Mouse (Mus musculus) embryonic fibroblast, embryonic 13.5 days (primary cell): ENCODE results near the gene Gm28036. TPM values are rescaled to one million over a fixed set of nuclear protein-coding genes. Genes with fewer than 3 reads are reported as not detected.
"Not testable (repeated sequence)": the region's sequence is repeated elsewhere in the genome, so short reads cannot be mapped to it uniquely, and the experiment has no call there.

Source experiments
- H3K27ac ChIP-seq: 2 replicates; pipeline ENCODE4 v1.5.1; 2012; ENCODE audit warnings: low read length, control low read depth, inconsistent platforms; ENCODE audit not compliant: insufficient read depth
- H3K4me1 ChIP-seq: 2 replicates; pipeline ENCODE4 v1.6.1; 2011; ENCODE audit warnings: low read length; ENCODE audit not compliant: control insufficient read depth, insufficient read depth
- H3K4me3 ChIP-seq: 2 replicates; pipeline ENCODE4 v1.5.1; 2011; ENCODE audit warnings: mild to moderate bottlenecking, control low read depth, low read length; ENCODE audit not compliant: insufficient read depth
- CTCF ChIP-seq: IDR thresholded peaks from 2 replicates; pipeline ENCODE4 v1.5.1; 2011; ENCODE audit warnings: mild to moderate bottlenecking, control low read depth, low read length, moderate library complexity, borderline replicate concordance; ENCODE audit not compliant: insufficient read depth
- POLR2A ChIP-seq: IDR thresholded peaks from 2 replicates; pipeline ENCODE4 v1.6.1; 2011; ENCODE audit warnings: low read depth, mild to moderate bottlenecking, control low read depth, low read length, moderate library complexity
- polyA plus RNA-seq: library from polyadenylated mRNA; stranded (reverse); fragments of >200 nt; gene quantifications from 2 replicates; pipeline ENCODE4 v1.2.4, GENCODE M21; 2011; ENCODE audit warnings: low read depth; ENCODE audit not compliant: missing spikeins, insufficient read length

Gene Gm28036
- polyA plus RNA-seq, 1 experiment, result 29.0 TPM

GRCm38 (mm10) chr2:156135695-156136094, 8.8 kb upstream of the Gm28036 start:
- TF ChIP-seq CTCF (peak; percentile 26; the same call in 1 of the 2 replicates), POLR2A (no peak)
- no peak overlapping the region for H3K4me3 ChIP-seq
- no peaks in the 10 kb centered on the region for H3K4me1 ChIP-seq
- no peak overlapping the region for H3K27ac ChIP-seq

GRCm38 (mm10) chr2:156134161-156134560, 7.3 kb upstream of the Gm28036 start:
- no peaks in the 10 kb centered on the region for H3K4me1 ChIP-seq
- no peak overlapping the region for H3K4me3 ChIP-seq
- H3K27ac ChIP-seq, result no peak overlapping the region
- no peak for TF ChIP-seq POLR2A
- no peak for TF ChIP-seq CTCF

- peaks cover 4% of the 10 kb centered on the region for H3K4me1 ChIP-seq
- no peak overlapping the region for H3K4me3 ChIP-seq
- no peak overlapping the region for H3K27ac ChIP-seq
- TF ChIP-seq POLR2A, result no peak
- TF ChIP-seq CTCF, result no peak
These were observed 3.2 kb downstream of the Gm28036 start for GRCm38 (mm10) chr2:156123731-156124130.

- no peak overlapping the region for H3K27ac ChIP-seq
- no peak overlapping the region for H3K4me3 ChIP-seq
- TF ChIP-seq POLR2A, result no peak
- no peak for TF ChIP-seq CTCF
- H3K4me1 ChIP-seq, result peaks cover 4% of the 10 kb centered on the region
These were observed 7.3 kb downstream of the Gm28036 start for GRCm38 (mm10) chr2:156119566-156119965.

GRCm38 (mm10) chr2:156112080-156112423, 14.8 kb downstream of the Gm28036 start:
- H3K4me3 ChIP-seq, result peak overlapping the region; percentile 98
- H3K4me1 ChIP-seq, H3K27ac ChIP-seq: not testable (repeated sequence)

- peak within 1 kb of the TSS; percentile 98 for H3K4me3 ChIP-seq
- no peak for TF ChIP-seq CTCF
- peak; percentile 81 for TF ChIP-seq POLR2A
These were observed 15.4 kb downstream of the Gm28036 start, which contains the start of the genes Cpne1 and Rbm12 for GRCm38 (mm10) chr2:156111358-156112079. TSS of gene Cpne1 (minus strand) at chr2:156111965. TSS of gene Rbm12 (minus strand) at chr2:156111978.

GRCm38 (mm10) chr2:156110627-156111357, 16.1 kb downstream of the Gm28036 start:
- Histone ChIP-seq H3K4me3 (peak overlapping the region; percentile 98), H3K4me1 (no peaks in the 10 kb centered on the region; the same call in 1 of the 2 replicates), H3K27ac (no peak overlapping the region)
- TF ChIP-seq CTCF (no peak), POLR2A (no peak)

More at GRCm38 (mm10) chr2:156111358-156112079, 15.4 kb downstream of the Gm28036 start, which contains the start of the genes Cpne1 and Rbm12:
- H3K27ac ChIP-seq, result peak within 1 kb of the TSS; percentile 39
- no peaks in the 10 kb centered on the region; the same call in 1 of the 2 replicates for H3K4me1 ChIP-seq

- no peak overlapping the region for H3K27ac ChIP-seq
- TF ChIP-seq CTCF (no peak), POLR2A (no peak)
- H3K4me3 ChIP-seq, result no peak overlapping the region
- peaks cover 14% of the 10 kb centered on the region for H3K4me1 ChIP-seq
These were observed 35.0 kb downstream of the Gm28036 start for GRCm38 (mm10) chr2:156091926-156092325.

GRCm38 (mm10) chr2:156089799-156090198, 37.1 kb downstream of the Gm28036 start:
- Histone ChIP-seq H3K4me3 (no peak overlapping the region), H3K4me1 (peaks cover 15% of the 10 kb centered on the region), H3K27ac (no peak overlapping the region)
- TF ChIP-seq CTCF, result no peak
- TF ChIP-seq POLR2A, result no peak

GRCm38 (mm10) chr2:156087391-156088110, 39.3 kb downstream of the Gm28036 start:
- H3K4me3 ChIP-seq, result no peak overlapping the region
- TF ChIP-seq POLR2A (no peak), CTCF (no peak)
- no peak overlapping the region for H3K27ac ChIP-seq
- peaks cover 15% of the 10 kb centered on the region for H3K4me1 ChIP-seq

GRCm38 (mm10) chr2:156084541-156084940, 42.4 kb downstream of the Gm28036 start:
- Histone ChIP-seq H3K27ac (no peak overlapping the region), H3K4me3 (no peak overlapping the region), H3K4me1 (peaks cover 11% of the 10 kb centered on the region)
- TF ChIP-seq POLR2A (no peak), CTCF (no peak)
